Mouse (Mus musculus): ENCODE measurements around the gene Wasf3.

- TF ChIP-seq CTCF (IDR thresholded peaks at IDR 0.05; ENCODE audit: low read depth, low read length) (no peak), GATA1 (IDR thresholded peaks at IDR 0.05; ENCODE audit: borderline replicate concordance, low read length) (no peak)
These were observed 13.8 kb downstream of the Wasf3 start for GRCm38 (mm10) chr5:146398386-146399115.

Data from G1E (cell line).